Mouse (Mus musculus): ENCODE measurements around the gene Arid5b.

GRCm38 (mm10) chr10:68063806-68064545 is 214.6 kb downstream of the Arid5b start:
- TF ChIP-seq CTCF (IDR thresholded peaks at IDR 0.05; ENCODE audit: low read depth), result no peak
- TF ChIP-seq EP300 (IDR thresholded peaks at IDR 0.05; ENCODE audit: low read depth), result no peak

Measured in liver, postnatal 0 days (tissue).